In the genomic region with DNA sequence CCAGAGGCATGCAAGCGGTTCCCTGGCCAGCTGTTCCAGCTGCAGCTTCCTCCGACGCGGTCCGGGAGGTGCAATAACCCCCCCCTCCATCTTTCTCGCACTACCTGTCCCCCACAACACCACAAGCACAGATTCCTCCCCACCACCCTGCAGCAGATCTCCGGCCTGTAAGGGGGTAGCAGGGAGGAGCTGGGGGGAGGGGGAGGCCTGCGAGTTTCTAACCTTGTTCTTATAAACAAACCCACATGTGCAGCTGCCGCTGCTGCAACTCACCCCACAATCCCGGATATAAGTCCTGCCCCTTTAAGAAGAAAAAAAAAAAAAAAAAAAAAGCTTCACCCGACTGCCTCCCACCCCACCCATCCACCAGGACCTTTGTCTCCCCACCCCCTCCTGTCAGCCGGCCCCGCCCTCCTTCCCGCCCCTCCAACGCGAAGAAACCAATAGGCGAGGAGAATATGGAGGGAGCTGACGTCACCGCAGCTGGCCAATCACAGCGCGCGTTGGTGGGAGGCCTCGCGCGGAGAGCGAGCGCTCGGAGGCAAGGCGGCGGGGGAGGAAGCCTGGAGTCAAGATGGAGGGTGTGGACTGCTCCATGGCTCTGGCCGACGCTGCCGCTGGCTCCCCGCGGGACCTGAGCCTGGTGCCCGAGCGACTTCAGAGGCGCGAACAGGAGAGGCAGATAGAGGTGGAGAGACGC, we compare ENCODE assay signal across 8 mouse cellular contexts. TPM values are rescaled to one million over a fixed set of nuclear protein-coding genes. Genes with fewer than 3 reads are reported as not detected.
A peak's percentile ranks its signal among the peaks of the same experiment; 100 is the strongest.
DNase-seq lines count a peak whose midpoint lies in the region; ATAC-seq lines count a peak whose summit lies in the region.

A gene (plus strand): TSS at position 569 of the 700 bp plus-strand sequence.

- H3K9ac ChIP-seq in forebrain, embryonic 14.5 days (ENCODE audit: low read length): peak within 1 kb of the TSS; percentile 91
- H3K9ac ChIP-seq in neural tube, embryonic 15.5 days (replicated peaks): peak within 1 kb of the TSS; percentile 82

- WGBS in forebrain, embryonic 14.5 days: under 1% methylated on average over 40 of the region's 40 CpGs
- WGBS in neural tube, embryonic 15.5 days: 0% methylated on average over 40 of the region's 40 CpGs

- H3K36me3 ChIP-seq in forebrain, embryonic 14.5 days (ENCODE audit: control insufficient read depth, insufficient read depth, low read length): peaks cover 8% of the 10 kb centered on the region; the same call in 1 of the 2 replicates
- H3K36me3 ChIP-seq in neural tube, embryonic 15.5 days: no peaks in the 10 kb centered on the region

- H3K27ac ChIP-seq in forebrain, embryonic 14.5 days (ENCODE audit: low read depth, low read length): peak within 1 kb of the TSS; percentile 94
- H3K27ac ChIP-seq in neural tube, embryonic 15.5 days (replicated peaks): peak within 1 kb of the TSS; percentile 99

- H3K27me3 ChIP-seq in forebrain, embryonic 14.5 days (replicated peaks; ENCODE audit: control insufficient read depth, insufficient read depth, low read length): no peaks in the 10 kb centered on the region
- no peaks in the 10 kb centered on the region for H3K27me3 ChIP-seq in neural tube, embryonic 15.5 days (replicated peaks)

- ATAC-seq in forebrain, embryonic 14.5 days: peak; percentile 96
- peak; percentile 91 for ATAC-seq in neural tube, embryonic 15.5 days (ENCODE audit: low FRiP score)

- peak within 1 kb of the TSS; percentile 98 for H3K4me3 ChIP-seq in forebrain, embryonic 14.5 days (ENCODE audit: low read depth, low read length)
- peak within 1 kb of the TSS; percentile 91 for H3K4me3 ChIP-seq in neural tube, embryonic 15.5 days (replicated peaks)

- peak within 1 kb of the TSS; percentile 95 for H3K4me2 ChIP-seq in forebrain, embryonic 14.5 days (ENCODE audit: low read length)
- peak within 1 kb of the TSS; percentile 85 for H3K4me2 ChIP-seq in neural tube, embryonic 15.5 days

- intact Hi-C loops in heart, postnatal 14 days (cut with DNase I): loop anchor here (1.0 kb wide), 1 partner anchor 33 kb away; no protein-coding TSS in a partner anchor

- H3K4me1 ChIP-seq in forebrain, embryonic 14.5 days (ENCODE audit: control insufficient read depth, insufficient read depth, low read length): peaks cover 15% of the 10 kb centered on the region
- H3K4me1 ChIP-seq in neural tube, embryonic 15.5 days: peaks cover 49% of the 10 kb centered on the region

- no peaks in the 10 kb centered on the region for H3K9me3 ChIP-seq in forebrain, embryonic 14.5 days (replicated peaks; ENCODE audit: control insufficient read depth, low read length)
- no peaks in the 10 kb centered on the region for H3K9me3 ChIP-seq in neural tube, embryonic 15.5 days (replicated peaks)

- DNase-seq in ES-CJ7 (ENCODE audit: low read depth, low spot score): peak; percentile 98
- peak; percentile 96 for DNase-seq in cerebellum, adult 11 months
- peak; percentile 99 for DNase-seq in forebrain, embryonic 14.5 days (ENCODE audit: low spot score)
- peak; percentile 97 for DNase-seq in heart, postnatal 14 days
- peak; percentile 98 for DNase-seq in layer of hippocampus, adult 11-12 months (ENCODE audit: low spot score)
- peak; percentile 97 for DNase-seq in lung, adult 18-20 months
- peak; percentile 98 for DNase-seq in testis, postnatal 14 days (ENCODE audit: low spot score)

RNA-seq across cellular contexts. Expression of the gene that starts here (rescaled TPM):
- 66.4 TPM in 2 replicates for polyA plus RNA-seq in forebrain, embryonic 14.5 days (2014; fragmentation: Nextera tagmentation; extraction: Ambion mirVana)
- 10 to 100 TPM; 17.6 to 20.0 TPM for total RNA-seq in heart, postnatal 14 days (2021)
- polyA plus RNA-seq in neural tube, embryonic 15.5 days (2015; fragmentation: Nextera tagmentation; extraction: Ambion mirVana): 55.9 and 62.5 TPM in 2 replicates

Comparison
In these comparisons a context has a peak if more than half of its experiments do, and no peak if none do; other contexts are left out.
1. Peak in every context shown above with its lines: DNase-seq, ATAC-seq, H3K4me3 ChIP-seq and H3K27ac ChIP-seq.